Mouse (Mus musculus) MEL (cell line): ENCODE measurements around the gene Josd2. TPM values are rescaled to one million over a fixed set of nuclear protein-coding genes. Genes with fewer than 3 reads are reported as not detected.

ENCODE experiments used
- DNase-seq: peaks from one replicate; pipeline ENCODE4 v3.0.0; 2011; ENCODE audit warnings: low read depth, low spot score
- H3K27ac ChIP-seq: 2 replicates; pipeline ENCODE4 v1.5.1; 2012; ENCODE audit warnings: low read depth, mild to moderate bottlenecking, control low read depth, low read length, moderate library complexity; ENCODE audit not compliant: control insufficient read depth
- H3K27me3 ChIP-seq, 2 experiments: fragments of 150-350 bp in 1 of 2; sonication (generic) in 1 of 2; 2 replicates each; pipeline ENCODE4 v1.6.1; 2012; ENCODE audit warnings: low read length in 2 of 2, mild to moderate bottlenecking in 2 of 2, improper control_type of control experiment in 1 of 2, moderate library complexity in 1 of 2; ENCODE audit not compliant: insufficient read depth in 2 of 2, control insufficient read depth in 1 of 2
- H3K36me3 ChIP-seq, 2 experiments: 2 replicates each; pipeline ENCODE4 v1.6.1; 2012 to 2014; ENCODE audit warnings: low read length in 2 of 2, improper control_type of control experiment in 1 of 2, inconsistent platforms in 1 of 2, mild to moderate bottlenecking in 1 of 2; ENCODE audit not compliant: insufficient read depth in 2 of 2, control insufficient read depth in 1 of 2
- H3K4me1 ChIP-seq, 2 experiments: fragments of 150-350 bp in 1 of 2; sonication (generic) in 1 of 2; 2 replicates each; pipeline ENCODE4 v1.6.1; 2012; ENCODE audit warnings: low read length in 2 of 2, improper control_type of control experiment in 1 of 2, mild to moderate bottlenecking in 1 of 2; ENCODE audit not compliant: insufficient read depth in 2 of 2, control insufficient read depth in 1 of 2
- H3K4me3 ChIP-seq, 2 experiments: fragments of 150-350 bp in 1 of 2; sonication (generic) in 1 of 2; 2 replicates each; pipeline ENCODE4 v1.5.1; 2012; ENCODE audit warnings: low read depth in 2 of 2, low read length in 2 of 2, mild to moderate bottlenecking in 2 of 2, moderate library complexity in 2 of 2, control low read depth in 1 of 2, improper control_type of control experiment in 1 of 2; ENCODE audit not compliant: control insufficient read depth in 1 of 2, insufficient read depth in 1 of 2
- H3K79me2 ChIP-seq: 2 replicates; pipeline ENCODE4 v1.6.1; 2012; ENCODE audit warnings: mild to moderate bottlenecking, low read length, moderate library complexity; ENCODE audit not compliant: control insufficient read depth, poor library complexity, insufficient read depth
- H3K9ac ChIP-seq: 2 replicates; pipeline ENCODE4 v1.6.1; 2012; ENCODE audit warnings: low read depth, mild to moderate bottlenecking, control low read depth, low read length, moderate library complexity; ENCODE audit not compliant: control insufficient read depth, poor library complexity, severe bottlenecking
- H3K9me3 ChIP-seq: fragments of 150-350 bp; sonication (generic); replicated peaks from 2 replicates; pipeline ENCODE4 v1.6.1; 2012; ENCODE audit warnings: mild to moderate bottlenecking, low read length, improper control_type of control experiment, moderate library complexity; ENCODE audit not compliant: insufficient read depth
- EP300 ChIP-seq, 2 experiments: IDR thresholded peaks; 2 replicates each; pipeline ENCODE4 v1.6.1; 2011; ENCODE audit warnings: improper control_type of control experiment in 2 of 2, low read length in 2 of 2, low read depth in 1 of 2, mild to moderate bottlenecking in 1 of 2
- ETS1 ChIP-seq: IDR thresholded peaks from 2 replicates; pipeline ENCODE4 v1.6.1; 2012; ENCODE audit warnings: low read depth, mild to moderate bottlenecking, inconsistent platforms, low read length, improper control_type of control experiment, moderate library complexity
- GABPA ChIP-seq: IDR thresholded peaks from 2 replicates; pipeline ENCODE4 v1.6.1; 2012; ENCODE audit warnings: low read depth, mild to moderate bottlenecking, inconsistent platforms, low read length, improper control_type of control experiment, moderate library complexity
- JUND ChIP-seq: IDR thresholded peaks from 2 replicates; pipeline ENCODE4 v1.6.1; 2011; ENCODE audit warnings: low read depth, mild to moderate bottlenecking, improper control_type of control experiment, low read length
- KAT2A ChIP-seq: conservative IDR thresholded peaks from 2 replicates; pipeline ENCODE4 v1.6.1; 2012; ENCODE audit warnings: low read depth, low read length, improper control_type of control experiment, inconsistent platforms
- MEF2A ChIP-seq: IDR thresholded peaks from 2 replicates; pipeline ENCODE4 v1.6.1; 2014; ENCODE audit warnings: low read depth, mild to moderate bottlenecking, inconsistent platforms, low read length, improper control_type of control experiment; ENCODE audit not compliant: poor library complexity, insufficient replicate concordance, severe bottlenecking; ENCODE audit errors: extremely low read depth
- MXI1 ChIP-seq: IDR thresholded peaks from 2 replicates; pipeline ENCODE4 v1.6.1; 2011; ENCODE audit warnings: mild to moderate bottlenecking, low read depth, low read length, improper control_type of control experiment
- NELFE ChIP-seq: IDR thresholded peaks from 2 replicates; pipeline ENCODE4 v1.6.1; 2011; ENCODE audit warnings: low read depth, low read length, improper control_type of control experiment
- NRF1 ChIP-seq: IDR thresholded peaks from 2 replicates; pipeline ENCODE4 v1.6.1; 2014; ENCODE audit warnings: low read depth, mild to moderate bottlenecking, inconsistent platforms, low read length, improper control_type of control experiment, moderate library complexity; ENCODE audit not compliant: poor library complexity, insufficient read depth, severe bottlenecking
- SIN3A ChIP-seq: IDR thresholded peaks from 2 replicates; pipeline ENCODE4 v1.6.1; 2012; ENCODE audit warnings: low read length, improper control_type of control experiment, inconsistent platforms
- TAL1 ChIP-seq: IDR thresholded peaks from 2 replicates; pipeline ENCODE4 v1.6.1; 2012; ENCODE audit warnings: mild to moderate bottlenecking, inconsistent platforms, low read length, moderate library complexity, mixed read lengths
- TCF12 ChIP-seq: IDR thresholded peaks from 2 replicates; pipeline ENCODE4 v1.6.1; 2014; ENCODE audit warnings: low read depth, mild to moderate bottlenecking, inconsistent platforms, low read length, improper control_type of control experiment, moderate library complexity
- USF2 ChIP-seq, 2 experiments: IDR thresholded peaks; 2 replicates each; pipeline ENCODE4 v1.6.1; 2011 to 2012; ENCODE audit warnings: improper control_type of control experiment in 2 of 2, low read length in 2 of 2, borderline replicate concordance in 1 of 2, inconsistent platforms in 1 of 2, low read depth in 1 of 2, mild to moderate bottlenecking in 1 of 2; ENCODE audit not compliant: insufficient read depth in 1 of 2
- ZC3H11A ChIP-seq: IDR thresholded peaks from 2 replicates; pipeline ENCODE4 v1.6.1; 2012; ENCODE audit warnings: low read depth, mild to moderate bottlenecking, inconsistent platforms, low read length, improper control_type of control experiment
- ZMIZ1 ChIP-seq: IDR thresholded peaks from 2 replicates; pipeline ENCODE4 v1.6.1; 2012; ENCODE audit warnings: low read depth, mild to moderate bottlenecking, inconsistent platforms, low read length, improper control_type of control experiment, moderate library complexity
- polyA plus RNA-seq, 2 experiments: library from polyadenylated mRNA; stranded (reverse) in 1 of 2; unstranded in 1 of 2; fragments of >175 nt in 1 of 2; fragments of >200 nt in 1 of 2; gene quantifications; 2 replicates each; pipeline versions ENCODE4 v1.2.1 to v1.2.4; 2012; ENCODE audit warnings: low replicate concordance in 2 of 2, low read depth in 1 of 2; ENCODE audit not compliant: insufficient read length in 2 of 2, insufficient read depth in 1 of 2, missing spikeins in 1 of 2
- total RNA-seq: library from RNA; depleted of rRNA; stranded (reverse); fragments of 300-350 nt; gene quantifications from 2 replicates; pipeline ENCODE4 v1.2.3, GENCODE M21; 2012

Josd2 gene
- total and polyA plus RNA-seq, 3 experiments = 95.5 to 141 TPM; not detected in 1

DNA sequence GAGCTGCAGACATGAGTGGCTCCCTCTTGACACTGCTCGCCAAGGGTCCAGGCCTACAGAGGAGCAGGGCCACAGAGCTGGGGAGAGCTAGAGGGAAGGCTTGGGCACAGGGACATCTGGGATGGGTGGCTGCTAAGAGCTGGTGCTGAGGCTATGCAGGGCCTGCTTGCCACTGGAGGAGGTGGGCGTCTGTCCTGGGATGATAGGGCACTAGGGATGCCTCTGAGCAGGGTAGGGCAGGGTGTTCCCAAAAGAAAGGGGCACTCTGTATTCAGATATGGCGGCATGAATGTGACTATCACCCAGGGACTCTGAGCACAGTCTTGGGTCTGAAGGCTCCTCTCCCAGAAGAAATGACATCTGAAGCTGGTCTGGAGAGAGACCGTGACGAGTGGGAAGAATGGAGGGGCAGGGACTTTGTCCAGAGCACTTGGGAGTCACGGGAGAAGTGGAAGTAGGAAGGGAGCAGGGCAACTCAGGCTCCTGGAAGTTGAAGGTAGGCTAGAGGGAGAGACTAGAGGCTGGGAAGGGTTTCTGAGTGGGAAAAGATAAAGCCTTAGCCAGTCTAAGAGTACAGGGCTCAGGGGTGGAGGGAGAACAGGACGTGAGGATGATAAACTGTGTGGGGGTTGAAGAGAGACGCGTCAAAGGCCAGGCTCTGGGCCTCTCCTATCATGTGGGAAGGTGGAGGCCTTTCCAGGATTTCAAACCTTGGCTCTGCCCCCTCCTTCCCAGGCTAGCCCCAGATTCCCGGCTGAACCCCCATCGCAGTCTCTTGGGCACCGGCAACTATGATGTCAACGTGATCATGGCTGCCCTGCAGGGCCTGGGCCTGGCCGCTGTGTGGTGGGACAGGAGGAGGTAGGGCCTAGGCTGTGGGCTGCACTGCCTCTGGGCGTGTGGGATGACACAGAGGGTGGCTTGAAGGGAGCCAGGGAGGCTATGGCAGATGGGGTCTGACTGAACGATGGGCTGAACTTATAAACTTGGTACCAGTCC is 2.2 kb downstream of the Josd2 start:
- H3K4me3 ChIP-seq = no peak overlapping the region
- peaks cover 3% of the 10 kb centered on the region for H3K79me2 ChIP-seq

DNA sequence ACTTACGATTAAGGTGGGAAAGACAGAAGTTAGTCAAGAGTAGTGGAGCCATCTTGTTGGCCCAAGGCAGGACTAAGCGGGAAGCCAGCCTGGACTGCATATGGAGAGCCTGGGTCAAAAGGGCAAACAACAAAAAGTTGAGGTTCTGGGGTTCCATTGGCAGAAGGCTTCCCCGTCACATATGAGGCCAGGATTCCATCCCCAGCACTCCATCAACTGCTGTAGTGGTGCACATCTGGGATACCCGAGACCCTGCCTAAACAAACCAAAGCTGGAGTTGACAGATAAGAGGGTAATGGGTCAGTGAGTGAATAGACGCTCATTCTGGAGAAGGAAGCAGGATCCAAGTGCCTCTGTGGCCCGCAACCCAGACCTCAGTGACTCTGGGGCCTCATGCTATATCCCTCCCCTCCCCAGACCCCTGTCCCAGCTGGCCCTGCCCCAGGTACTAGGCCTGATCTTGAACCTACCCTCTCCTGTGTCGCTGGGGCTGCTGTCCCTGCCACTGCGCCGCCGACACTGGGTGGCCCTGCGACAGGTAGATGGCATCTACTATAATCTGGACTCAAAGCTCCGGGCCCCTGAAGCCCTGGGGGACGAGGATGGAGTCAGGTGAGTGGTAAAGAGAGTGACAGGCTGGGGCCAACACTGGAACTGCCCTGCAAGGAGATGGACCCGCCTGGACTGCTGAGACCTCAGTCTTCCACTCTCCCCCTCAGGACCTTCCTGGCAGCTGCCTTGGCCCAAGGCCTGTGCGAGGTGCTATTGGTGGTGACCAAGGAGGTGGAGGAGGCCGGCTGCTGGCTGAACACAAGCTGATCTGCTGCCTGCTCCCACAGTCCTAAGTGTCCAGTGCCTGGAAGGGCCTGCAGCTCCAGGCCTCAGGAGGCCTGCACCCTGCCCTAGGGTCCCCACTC is 3.2 kb downstream of the Josd2 start:
- H3K79me2 ChIP-seq = peaks cover 3% of the 10 kb centered on the region
- H3K9ac ChIP-seq = no peak overlapping the region
- H3K9me3 ChIP-seq = no peaks in the 10 kb centered on the region
- no peak overlapping the region for H3K27ac ChIP-seq
- TF ChIP-seq TCF12 (no peak), TAL1 (peak; percentile 51)
- H3K27me3 ChIP-seq = no peaks in the 10 kb centered on the region
- H3K36me3 ChIP-seq = no peaks in the 10 kb centered on the region
- peaks cover 0 to 10% of the 10 kb centered on the region in 2 experiments; a peak in 2 of 4 replicates for H3K4me1 ChIP-seq
- no peak for DNase-seq
- H3K4me3 ChIP-seq = no peak overlapping the region

More for the DNA sequence above, 2.2 kb downstream of the Josd2 start:
- Histone ChIP-seq H3K27me3 (no peaks in the 10 kb centered on the region), H3K4me1 (peaks cover 0 to 10% of the 10 kb centered on the region in 2 experiments; a peak in 2 of 4 replicates), H3K9ac (no peak overlapping the region), H3K27ac (no peak overlapping the region), H3K36me3 (no peaks in the 10 kb centered on the region), H3K9me3 (no peaks in the 10 kb centered on the region)
- DNase-seq = no peak
- no peak for TF ChIP-seq NELFE
- no peak for TF ChIP-seq ETS1
- TF ChIP-seq GABPA = no peak
- TF ChIP-seq KAT2A = no peak
- TF ChIP-seq MXI1 = no peak
- no peak for TF ChIP-seq TCF12
- no peak for TF ChIP-seq JUND
- TF ChIP-seq SIN3A = no peak
- TF ChIP-seq NRF1 = no peak
- TF ChIP-seq MEF2A = no peak
- TF ChIP-seq EP300 (IDR thresholded peaks at IDR 0.05; ENCODE audit: low read depth in 1 of 2, low read length in 2 of 2) = no peak
- TF ChIP-seq ZC3H11A = no peak
- TF ChIP-seq USF2 (IDR thresholded peaks at IDR 0.05; ENCODE audit: borderline replicate concordance in 1 of 2, insufficient read depth in 1 of 2, low read depth in 1 of 2, low read length in 2 of 2) = no peak
- no peak for TF ChIP-seq ZMIZ1
